Mouse (Mus musculus) duodenum, adult 2 months (tissue): ENCODE results near the gene Lrig2. TPM values are rescaled to one million over a fixed set of nuclear protein-coding genes. Genes with fewer than 3 reads are reported as not detected.

ENCODE experiments used
- polyA plus RNA-seq: library from polyadenylated mRNA; depleted of rRNA; stranded (reverse); fragments of >200 nt; gene quantifications from 2 replicates; pipeline ENCODE4 v1.2.3, GENCODE M21; 2012; ENCODE audit warnings: low replicate concordance; rRNA removed

Lrig2 gene
- 2.7 and 4.2 TPM in 2 replicates for polyA plus RNA-seq

DNA sequence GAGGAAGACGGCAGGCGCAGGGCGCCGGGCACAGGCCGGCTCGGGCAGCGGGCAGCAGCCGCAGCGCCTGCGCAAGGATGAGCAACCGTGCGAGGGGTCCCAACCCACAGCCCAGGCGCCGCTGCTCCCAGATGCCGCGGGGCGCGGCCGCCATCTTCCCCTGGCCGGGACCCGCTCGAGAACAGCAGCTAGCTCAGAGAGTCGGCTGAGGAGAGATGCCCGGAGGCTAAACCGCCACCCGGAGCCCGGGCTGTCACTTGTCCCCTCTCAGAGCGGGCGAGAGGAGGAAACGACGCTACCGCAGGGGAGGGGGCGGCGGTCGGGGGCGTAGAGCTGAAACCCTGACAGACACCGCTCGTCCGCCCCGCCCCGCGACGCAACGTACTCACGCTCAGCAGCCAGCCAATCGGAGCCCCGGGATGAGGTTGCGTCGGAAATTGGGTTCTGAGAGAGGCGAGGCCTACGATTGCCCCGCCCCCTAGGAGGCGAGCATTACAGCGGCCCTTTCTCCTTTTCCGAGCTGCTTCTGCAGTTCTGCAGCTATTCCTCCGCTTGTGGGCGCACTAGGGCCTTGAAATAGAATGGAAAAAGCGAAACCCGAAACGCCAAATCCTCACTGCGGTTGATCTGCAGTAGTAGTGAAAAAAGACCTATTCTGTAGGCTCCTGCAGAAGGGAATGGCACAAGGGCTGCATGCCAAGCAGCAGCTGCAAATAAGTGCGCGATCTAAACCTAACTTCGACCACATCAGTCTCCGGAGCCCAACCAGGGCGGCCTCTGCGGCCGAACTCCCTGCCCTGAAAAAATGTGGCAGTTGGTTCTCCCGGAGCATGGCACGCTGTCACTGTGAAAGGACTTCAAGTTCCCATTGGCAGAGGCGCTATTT lies at the start of gene Lrig2:
Gene Lrig2 (minus strand): TSS at position 381 of the 886 bp plus-strand sequence.

Other genes starting within 250 kb of the Lrig2 start
- 22.7 and 25.0 TPM in 2 replicates for gene Slc16a1, start 126.8 kb upstream of the Lrig2 start, polyA plus RNA-seq